Mouse (Mus musculus) erythroblast, embryonic 14.5 days (primary cell): ENCODE measurements around the gene Lce1d.

ENCODE experiments used
- GATA1 ChIP-seq: IDR thresholded peaks from 2 replicates; pipeline ENCODE4 v1.6.1; 2012; ENCODE audit warnings: low read length, inconsistent platforms, mixed read lengths
- TAL1 ChIP-seq: IDR thresholded peaks from 3 replicates; pipeline ENCODE4 v1.6.1; 2012; ENCODE audit warnings: low read length, inconsistent platforms, mixed read lengths

- no peak for TF ChIP-seq TAL1
- TF ChIP-seq GATA1: no peak
Observed at GRCm38 (mm10) chr3:92708974-92709373, 22.0 kb upstream of the Lce1d start, which contains the start of gene Lce1e.
